Mouse (Mus musculus) stomach, embryonic 16.5 days (tissue): ENCODE data around the gene Anp32b. TPM values are rescaled to one million over a fixed set of nuclear protein-coding genes. Genes with fewer than 3 reads are reported as not detected.
A peak's percentile ranks its signal among the peaks of the same experiment; 100 is the strongest.

ENCODE experiments used
- ATAC-seq: fragments of 200-750 bp; cut with Nextera tagmentation; 2 replicates; pipeline ENCODE4 v1.8.0; 2017; ENCODE audit warnings: moderate number of reproducible peaks, moderate TSS enrichment; ENCODE audit not compliant: insufficient read depth, low FRiP score
- H3K27ac ChIP-seq: fragments of 300-500 bp; sonication (generic); 2 replicates; pipeline ENCODE4 v1.5.1; 2014; ENCODE audit warnings: low read length
- H3K27me3 ChIP-seq: fragments of 300-500 bp; sonication (generic); 2 replicates; pipeline ENCODE4 v1.6.1; 2014; ENCODE audit warnings: low read length, control low read depth, mixed read lengths; ENCODE audit not compliant: control insufficient read depth, insufficient read depth
- H3K36me3 ChIP-seq: fragments of 300-500 bp; sonication (generic); 2 replicates; pipeline ENCODE4 v1.6.1; 2014; ENCODE audit warnings: low read length; ENCODE audit not compliant: control insufficient read depth, insufficient read depth
- H3K4me1 ChIP-seq: fragments of 300-500 bp; sonication (generic); 2 replicates; pipeline ENCODE4 v1.6.1; 2014; ENCODE audit warnings: low read length, control low read depth, mixed read lengths; ENCODE audit not compliant: control insufficient read depth, insufficient read depth
- H3K4me2 ChIP-seq: fragments of 300-500 bp; sonication (generic); 2 replicates; pipeline ENCODE4 v1.6.1; 2014; ENCODE audit warnings: low read depth, low read length, mixed read lengths
- H3K4me3 ChIP-seq: fragments of 300-500 bp; sonication (generic); replicated peaks from 2 replicates; pipeline ENCODE4 v1.5.1; 2014; ENCODE audit warnings: mild to moderate bottlenecking, low read length
- H3K9ac ChIP-seq: fragments of 300-500 bp; sonication (generic); 2 replicates; pipeline ENCODE4 v1.6.1; 2014; ENCODE audit warnings: low read length
- H3K9me3 ChIP-seq: fragments of 300-500 bp; sonication (generic); replicated peaks from 2 replicates; pipeline ENCODE4 v1.6.1; 2016; ENCODE audit warnings: low read length, control low read depth; ENCODE audit not compliant: control insufficient read depth
- WGBS: fragments of 180-500 bp; shearing (Covaris S2); extraction: QIAGEN DNeasy Blood & Tissue Kit; methylation state at CpG from one replicate; pipeline ENCODE4 v1.1.7; 2014; 5-methylcytosine and 5-hydroxymethylcytosine counted together
- polyA plus RNA-seq: library from polyadenylated mRNA; unstranded; fragments of >200 nt; fragmentation: Nextera tagmentation; extraction: Ambion mirVana; gene quantifications from 2 replicates; pipeline ENCODE4 v1.2.1, GENCODE M21; 2015

Gene Anp32b
- polyA plus RNA-seq, 1 experiment from 2014 or later = 201 TPM

GRCm38 (mm10) chr4:46422625-46423024 is 28.1 kb upstream of the Anp32b start:
- ATAC-seq = no peak
- Histone ChIP-seq H3K4me3 (no peak overlapping the region), H3K9me3 (no peaks in the 10 kb centered on the region), H3K4me2 (no peak overlapping the region), H3K36me3 (no peaks in the 10 kb centered on the region), H3K27ac (no peak overlapping the region), H3K9ac (no peak overlapping the region), H3K4me1 (no peaks in the 10 kb centered on the region), H3K27me3 (no peaks in the 10 kb centered on the region)
- WGBS = 59% methylated on average over 8 of the region's 8 CpGs

- no peaks in the 10 kb centered on the region for H3K9me3 ChIP-seq
- no peak overlapping the region for H3K9ac ChIP-seq
- ATAC-seq = no peak
- H3K36me3 ChIP-seq = no peaks in the 10 kb centered on the region
- no peak overlapping the region for H3K4me2 ChIP-seq
- 60% methylated on average over 10 of the region's 10 CpGs for WGBS
- H3K4me3 ChIP-seq = no peak overlapping the region
- no peak overlapping the region for H3K27ac ChIP-seq
- H3K27me3 ChIP-seq = no peaks in the 10 kb centered on the region
- H3K4me1 ChIP-seq = no peaks in the 10 kb centered on the region
Observed at GRCm38 (mm10) chr4:46428903-46429499, 21.7 kb upstream of the Anp32b start.

- no peaks in the 10 kb centered on the region for H3K27me3 ChIP-seq
- H3K9me3 ChIP-seq = no peaks in the 10 kb centered on the region
- no peaks in the 10 kb centered on the region for H3K36me3 ChIP-seq
- H3K4me1 ChIP-seq = no peaks in the 10 kb centered on the region
- H3K4me2 ChIP-seq = no peak overlapping the region
- no peak overlapping the region for H3K9ac ChIP-seq
- WGBS = 65% methylated on average over 12 of the region's 12 CpGs
- no peak; the same call in 1 of the 2 replicates for ATAC-seq
- H3K27ac ChIP-seq = no peak overlapping the region
- no peak overlapping the region for H3K4me3 ChIP-seq
Observed at GRCm38 (mm10) chr4:46432339-46433036, 18.2 kb upstream of the Anp32b start.

GRCm38 (mm10) chr4:46442501-46442900 is 8.2 kb upstream of the Anp32b start:
- Histone ChIP-seq H3K4me2 (no peak overlapping the region), H3K27ac (no peak overlapping the region), H3K4me3 (no peak overlapping the region), H3K9me3 (no peaks in the 10 kb centered on the region), H3K9ac (no peak overlapping the region), H3K4me1 (no peaks in the 10 kb centered on the region), H3K27me3 (no peaks in the 10 kb centered on the region), H3K36me3 (no peaks in the 10 kb centered on the region)
- no peak for ATAC-seq
- WGBS = 67% methylated on average over 4 of the region's 4 CpGs

GRCm38 (mm10) chr4:46445237-46445945 is 5.3 kb upstream of the Anp32b start:
- Histone ChIP-seq H3K27ac (no peak overlapping the region), H3K36me3 (no peaks in the 10 kb centered on the region), H3K4me2 (no peak overlapping the region), H3K27me3 (no peaks in the 10 kb centered on the region), H3K4me1 (peaks cover 9% of the 10 kb centered on the region), H3K9me3 (no peaks in the 10 kb centered on the region), H3K4me3 (no peak overlapping the region), H3K9ac (peak overlapping the region; percentile 39)
- WGBS = 40% methylated on average over 9 of the region's 9 CpGs
- ATAC-seq = no peak

GRCm38 (mm10) chr4:46447461-46447860 is 3.2 kb upstream of the Anp32b start:
- WGBS = 53% methylated on average over 1 of the region's 1 CpGs
- peaks cover 9% of the 10 kb centered on the region for H3K4me1 ChIP-seq
- H3K27me3 ChIP-seq = no peaks in the 10 kb centered on the region
- no peak overlapping the region for H3K9ac ChIP-seq
- H3K27ac ChIP-seq = no peak overlapping the region
- H3K4me3 ChIP-seq = no peak overlapping the region
- no peaks in the 10 kb centered on the region for H3K36me3 ChIP-seq
- H3K9me3 ChIP-seq = no peaks in the 10 kb centered on the region
- ATAC-seq = no peak
- H3K4me2 ChIP-seq = no peak overlapping the region

- Histone ChIP-seq H3K4me3 (no peak overlapping the region), H3K9me3 (no peaks in the 10 kb centered on the region), H3K9ac (no peak overlapping the region), H3K4me2 (no peak overlapping the region), H3K36me3 (no peaks in the 10 kb centered on the region), H3K27me3 (no peaks in the 10 kb centered on the region), H3K27ac (no peak overlapping the region), H3K4me1 (peaks cover 18% of the 10 kb centered on the region)
- 55% methylated on average over 6 of the region's 6 CpGs for WGBS
- ATAC-seq = no peak
Observed at GRCm38 (mm10) chr4:46448886-46449285, 1.8 kb upstream of the Anp32b start.

GRCm38 (mm10) chr4:46450020-46450518 is 633 bp upstream of the Anp32b start:
- WGBS = 24% methylated on average over 7 of the region's 7 CpGs

GRCm38 (mm10) chr4:46451240-46451757 is 597 bp downstream of the Anp32b start:
- Histone ChIP-seq H3K27ac (peak overlapping the region; percentile 99), H3K4me2 (peak overlapping the region; percentile 88; the same call in 1 of the 2 replicates), H3K9ac (peak overlapping the region; percentile 100), H3K4me1 (peaks cover 36% of the 10 kb centered on the region), H3K4me3 (peak overlapping the region; percentile 92), H3K27me3 (no peaks in the 10 kb centered on the region), H3K9me3 (no peaks in the 10 kb centered on the region), H3K36me3 (no peaks in the 10 kb centered on the region)
- ATAC-seq = peak; percentile 41
- WGBS = under 1% methylated on average over 60 of the region's 70 CpGs

More at GRCm38 (mm10) chr4:46450020-46450518, 633 bp upstream of the Anp32b start:
- peaks cover 26% of the 10 kb centered on the region for H3K4me1 ChIP-seq
- H3K36me3 ChIP-seq = no peaks in the 10 kb centered on the region
- peak overlapping the region; percentile 86 for H3K27ac ChIP-seq
- no peaks in the 10 kb centered on the region for H3K9me3 ChIP-seq
- no peaks in the 10 kb centered on the region for H3K27me3 ChIP-seq
- ATAC-seq = no peak
- peak overlapping the region; percentile 92 for H3K4me3 ChIP-seq
- peak overlapping the region; percentile 100 for H3K9ac ChIP-seq
- H3K4me2 ChIP-seq = peak overlapping the region; percentile 92
